Mouse (Mus musculus): ENCODE data around the gene Slc22a4.

- TF ChIP-seq POLR2A (IDR thresholded peaks at IDR 0.05; ENCODE audit: borderline replicate concordance, extremely low read depth, low read depth, low read length) (no peak), CTCF (IDR thresholded peaks at IDR 0.05; ENCODE audit: insufficient read depth, low read length) (no peak)
Observed at GRCm38 (mm10) chr11:54051161-54051560, 23.3 kb upstream of the Slc22a4 start.
